Mouse (Mus musculus) embryonic facial prominence, embryonic 15.5 days (tissue): ENCODE measurements around the gene Mrps12. TPM values are rescaled to one million over a fixed set of nuclear protein-coding genes. Genes with fewer than 3 reads are reported as not detected.
A peak's percentile ranks its signal among the peaks of the same experiment; 100 is the strongest.

Experiments
- ATAC-seq: fragments of 200-750 bp; cut with Nextera tagmentation; 2 replicates; pipeline ENCODE4 v1.8.0; 2017; ENCODE audit warnings: low read depth, moderate TSS enrichment; ENCODE audit not compliant: insufficient number of reproducible peaks, low FRiP score, low TSS enrichment
- H3K27ac ChIP-seq: fragments of 300-500 bp; sonication (generic); replicated peaks from 2 replicates; pipeline ENCODE4 v1.5.1; 2015; ENCODE audit warnings: mild to moderate bottlenecking, inconsistent platforms
- H3K27me3 ChIP-seq: fragments of 300-500 bp; sonication (generic); 2 replicates; pipeline ENCODE4 v1.6.1; 2015; ENCODE audit warnings: inconsistent platforms
- H3K36me3 ChIP-seq: fragments of 300-500 bp; sonication (generic); 2 replicates; pipeline ENCODE4 v1.6.1; 2015; ENCODE audit warnings: mild to moderate bottlenecking, inconsistent platforms
- H3K4me1 ChIP-seq: fragments of 300-500 bp; sonication (generic); 2 replicates; pipeline ENCODE4 v1.6.1; 2015; ENCODE audit warnings: inconsistent platforms
- H3K4me2 ChIP-seq: fragments of 300-500 bp; sonication (generic); replicated peaks from 2 replicates; pipeline ENCODE4 v1.6.1; 2015; ENCODE audit warnings: mild to moderate bottlenecking, inconsistent platforms
- H3K4me3 ChIP-seq: fragments of 300-500 bp; sonication (generic); replicated peaks from 2 replicates; pipeline ENCODE4 v1.5.1; 2015; ENCODE audit warnings: mild to moderate bottlenecking, inconsistent platforms
- H3K9ac ChIP-seq: fragments of 300-500 bp; sonication (generic); 2 replicates; pipeline ENCODE4 v1.6.1; 2015; ENCODE audit warnings: inconsistent platforms
- H3K9me3 ChIP-seq: fragments of 300-500 bp; sonication (generic); replicated peaks from 2 replicates; pipeline ENCODE4 v1.6.1; 2016; ENCODE audit warnings: inconsistent platforms
- WGBS: fragments of 180-500 bp; shearing (Covaris S2); methylation state at CpG from one replicate; pipeline ENCODE4 v1.1.7; 2015; 5-methylcytosine and 5-hydroxymethylcytosine counted together
- polyA plus RNA-seq: library from polyadenylated mRNA; unstranded; fragments of >200 nt; fragmentation: Nextera tagmentation; extraction: Ambion mirVana; gene quantifications from 2 replicates; pipeline ENCODE4 v1.2.1, GENCODE M21; 2015

Mrps12 gene
- polyA plus RNA-seq, 1 experiment from 2014 or later = 124 TPM

DNA sequence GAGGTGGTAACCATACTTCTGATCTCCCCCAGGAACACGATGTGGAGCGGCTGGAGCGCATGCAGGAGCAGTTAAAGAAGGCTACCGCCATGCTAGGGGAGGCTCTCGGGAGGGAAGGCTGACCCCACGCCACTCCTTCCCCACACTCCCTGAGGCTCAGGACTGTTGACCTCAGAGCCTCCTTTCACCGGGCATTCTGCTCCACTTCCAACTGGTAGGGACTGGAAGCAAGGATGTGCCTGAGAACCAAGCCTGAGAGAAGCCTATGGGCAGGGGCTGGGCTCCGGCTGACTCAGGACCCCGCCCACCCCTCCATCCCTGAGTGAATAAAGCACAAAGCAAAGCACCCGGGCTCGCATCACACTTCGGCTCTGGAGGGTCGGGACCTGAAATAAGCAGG lies 17.0 kb upstream of the Mrps12 start:
- Histone ChIP-seq H3K4me1 (peaks cover 9% of the 10 kb centered on the region), H3K27me3 (peaks cover 10% of the 10 kb centered on the region), H3K9me3 (no peaks in the 10 kb centered on the region), H3K4me2 (no peak overlapping the region), H3K36me3 (peaks cover 50% of the 10 kb centered on the region), H3K4me3 (no peak overlapping the region), H3K27ac (no peak overlapping the region), H3K9ac (no peak overlapping the region)
- no peak for ATAC-seq
- 80% methylated on average over 13 of the region's 13 CpGs for WGBS

DNA sequence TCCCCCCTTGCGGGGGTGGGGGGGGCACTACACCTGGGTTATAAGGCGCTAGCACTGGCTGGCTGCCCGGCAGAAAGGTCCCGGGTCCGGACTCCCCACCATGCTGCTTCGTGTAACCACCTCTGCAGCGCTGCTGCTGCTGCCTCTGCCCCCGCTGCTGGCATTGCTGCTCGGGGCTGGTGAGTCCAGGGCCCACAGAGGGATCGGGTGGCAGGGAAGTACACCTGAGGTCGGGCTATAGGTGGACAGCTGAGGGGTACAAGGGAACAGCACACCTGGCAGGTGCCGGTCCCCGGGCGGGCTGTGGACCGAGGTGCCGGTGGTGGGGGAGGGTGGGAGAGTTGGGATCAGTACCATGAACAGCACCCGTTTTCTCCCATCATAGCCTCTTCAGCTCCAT lies 14.5 kb upstream of the Mrps12 start, which contains the start of gene Ccer2:
Ccer2 (plus strand) TSS at position 96 of the 400 bp plus-strand sequence.
- WGBS = 2% methylated on average over 17 of the region's 17 CpGs

DNA sequence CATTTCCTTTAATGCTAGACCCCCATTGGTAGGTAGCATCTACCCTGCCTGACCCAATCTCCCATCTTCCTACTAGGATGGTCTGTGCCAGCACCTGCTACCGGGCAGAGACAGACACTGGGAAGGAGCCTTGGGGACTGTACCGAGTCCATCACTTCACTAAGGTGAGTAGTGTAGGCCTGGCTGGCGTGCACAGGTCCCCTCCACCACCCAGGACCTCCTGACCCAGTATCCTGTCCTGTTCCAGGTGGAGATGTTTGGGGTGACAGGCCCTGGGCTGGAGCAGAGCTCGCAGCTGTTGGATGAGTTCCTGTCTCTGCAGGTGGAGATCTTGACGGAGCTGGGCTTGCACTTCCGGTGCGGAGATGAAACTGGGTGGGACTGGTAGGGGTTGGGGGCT lies 8.3 kb upstream of the Mrps12 start:
- no peak overlapping the region for H3K27ac ChIP-seq
- H3K4me1 ChIP-seq = peaks cover 5% of the 10 kb centered on the region; the same call in 1 of the 2 replicates
- no peak for ATAC-seq
- H3K9me3 ChIP-seq = no peaks in the 10 kb centered on the region
- H3K4me3 ChIP-seq = no peak overlapping the region
- H3K4me2 ChIP-seq = no peak overlapping the region
- peaks cover 27% of the 10 kb centered on the region for H3K36me3 ChIP-seq
- no peaks in the 10 kb centered on the region for H3K27me3 ChIP-seq
- no peak overlapping the region for H3K9ac ChIP-seq
- 92% methylated on average over 7 of the region's 7 CpGs for WGBS

More for the DNA sequence above, 14.5 kb upstream of the Mrps12 start, which contains the start of gene Ccer2:
- Histone ChIP-seq H3K9ac (no peak within 1 kb of the TSS), H3K4me1 (peaks cover 9% of the 10 kb centered on the region), H3K27ac (no peak within 1 kb of the TSS), H3K9me3 (no peaks in the 10 kb centered on the region), H3K36me3 (peaks cover 46% of the 10 kb centered on the region), H3K4me2 (peak within 1 kb of the TSS; percentile 32; the same call in 1 of the 2 replicates), H3K4me3 (no peak within 1 kb of the TSS), H3K27me3 (peaks cover 10% of the 10 kb centered on the region)
- peak; percentile 36; the same call in 1 of the 2 replicates for ATAC-seq

DNA sequence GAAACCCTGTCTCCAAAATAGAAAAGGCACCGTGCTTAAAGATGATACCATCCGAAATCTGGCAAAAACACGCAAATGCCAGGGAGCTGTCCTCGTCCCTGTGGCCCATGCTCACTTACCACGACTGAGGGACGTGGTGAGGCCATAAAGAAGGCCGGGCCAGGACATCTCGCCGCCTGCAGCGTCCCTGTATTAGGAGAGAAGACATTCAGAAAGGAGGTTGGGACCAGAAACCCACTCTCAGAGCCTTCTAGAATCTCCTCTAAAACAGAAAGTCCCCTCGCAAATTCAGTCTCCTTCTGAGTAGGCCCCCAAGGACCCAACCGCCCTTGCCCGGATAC lies 282 bp downstream of the Mrps12 start:
- H3K27me3 ChIP-seq = no peaks in the 10 kb centered on the region
- H3K4me3 ChIP-seq = peak overlapping the region; percentile 77
- H3K9ac ChIP-seq = peak overlapping the region; percentile 52
- peaks cover 51% of the 10 kb centered on the region for H3K36me3 ChIP-seq
- ATAC-seq = no peak
- H3K9me3 ChIP-seq = no peaks in the 10 kb centered on the region
- H3K27ac ChIP-seq = peak overlapping the region; percentile 81
- H3K4me2 ChIP-seq = peak overlapping the region; percentile 80
- peaks cover 14% of the 10 kb centered on the region for H3K4me1 ChIP-seq
- WGBS = under 1% methylated on average over 13 of the region's 13 CpGs

DNA sequence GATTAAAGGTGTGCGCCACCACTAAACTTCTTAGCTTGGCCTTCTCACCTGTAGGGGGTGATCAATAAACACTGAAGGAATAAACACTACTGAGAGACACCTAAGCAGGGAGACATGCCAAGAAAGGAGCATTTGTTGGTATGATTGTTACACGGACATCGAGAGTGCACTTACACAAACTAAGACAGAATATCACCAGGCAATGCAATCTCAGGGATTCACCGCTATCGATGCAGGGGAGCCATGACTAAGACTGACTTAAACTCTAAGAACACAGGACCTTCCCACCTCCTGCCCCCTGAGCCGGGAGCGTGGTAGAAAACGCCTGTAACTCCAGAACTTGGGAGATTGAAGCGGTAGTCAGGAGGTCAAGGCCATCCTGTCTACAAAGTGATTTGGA lies 671 bp downstream of the Mrps12 start:
- no peaks in the 10 kb centered on the region for H3K27me3 ChIP-seq
- H3K9ac ChIP-seq = peak overlapping the region; percentile 52
- H3K4me3 ChIP-seq = peak overlapping the region; percentile 77
- H3K36me3 ChIP-seq = peaks cover 51% of the 10 kb centered on the region
- 33% methylated on average over 9 of the region's 9 CpGs for WGBS
- no peaks in the 10 kb centered on the region for H3K9me3 ChIP-seq
- H3K27ac ChIP-seq = peak overlapping the region; percentile 81
- peaks cover 14% of the 10 kb centered on the region for H3K4me1 ChIP-seq
- ATAC-seq = no peak
- H3K4me2 ChIP-seq = peak overlapping the region; percentile 80

DNA sequence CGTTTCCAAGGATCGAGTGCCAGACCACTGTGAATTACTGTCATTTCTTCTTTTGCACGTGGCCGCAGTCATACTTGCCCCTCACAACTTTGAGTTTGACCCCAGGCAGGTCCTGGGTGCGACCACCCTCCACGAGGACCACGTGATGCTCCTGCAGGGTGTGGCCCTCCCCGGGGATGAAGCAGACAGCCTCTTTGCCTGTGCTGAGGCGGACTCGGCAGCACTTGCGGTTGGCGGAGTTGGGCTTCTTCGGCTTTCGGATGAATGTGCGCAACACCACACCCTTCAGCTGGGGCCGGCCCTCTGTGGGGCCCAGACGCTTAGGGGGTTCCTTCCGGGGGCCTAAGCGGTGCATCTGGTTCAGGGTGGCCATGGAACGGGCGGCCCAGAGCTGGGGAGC lies 1.8 kb downstream of the Mrps12 start:
- H3K4me1 ChIP-seq = peaks cover 14% of the 10 kb centered on the region
- 90% methylated on average over 21 of the region's 21 CpGs for WGBS
- no peak overlapping the region for H3K27ac ChIP-seq
- H3K27me3 ChIP-seq = no peaks in the 10 kb centered on the region
- H3K36me3 ChIP-seq = peaks cover 51% of the 10 kb centered on the region
- no peak for ATAC-seq
- no peaks in the 10 kb centered on the region for H3K9me3 ChIP-seq
- no peak overlapping the region for H3K4me3 ChIP-seq
- no peak overlapping the region for H3K9ac ChIP-seq
- no peak overlapping the region for H3K4me2 ChIP-seq

DNA sequence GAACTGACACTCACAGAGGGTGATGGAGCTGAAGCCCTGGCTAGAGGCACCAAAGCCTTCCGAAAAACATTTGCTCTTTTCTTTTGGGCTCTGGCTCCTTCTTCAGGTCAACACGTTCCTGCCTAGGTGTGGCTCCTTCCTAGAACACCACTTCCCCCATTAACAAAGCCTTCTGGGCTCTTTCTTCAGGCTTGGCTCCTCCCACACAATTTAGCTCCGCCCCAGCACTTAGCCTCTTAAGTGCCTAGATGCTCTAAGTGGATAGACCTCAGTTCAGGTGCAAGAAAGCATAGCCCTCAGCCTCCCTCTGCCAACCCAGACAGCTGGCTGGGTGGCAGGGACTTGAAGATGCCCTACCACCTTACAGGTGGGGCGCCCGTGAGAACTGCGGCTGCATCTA lies 5.9 kb downstream of the Mrps12 start:
- Histone ChIP-seq H3K4me2 (no peak overlapping the region), H3K27ac (no peak overlapping the region), H3K4me1 (peaks cover 13% of the 10 kb centered on the region), H3K36me3 (peaks cover 54% of the 10 kb centered on the region), H3K9me3 (no peaks in the 10 kb centered on the region; the same call in 1 of the 2 replicates), H3K9ac (no peak overlapping the region), H3K4me3 (no peak overlapping the region), H3K27me3 (no peaks in the 10 kb centered on the region)
- WGBS = 83% methylated on average over 6 of the region's 6 CpGs
- ATAC-seq = no peak

DNA sequence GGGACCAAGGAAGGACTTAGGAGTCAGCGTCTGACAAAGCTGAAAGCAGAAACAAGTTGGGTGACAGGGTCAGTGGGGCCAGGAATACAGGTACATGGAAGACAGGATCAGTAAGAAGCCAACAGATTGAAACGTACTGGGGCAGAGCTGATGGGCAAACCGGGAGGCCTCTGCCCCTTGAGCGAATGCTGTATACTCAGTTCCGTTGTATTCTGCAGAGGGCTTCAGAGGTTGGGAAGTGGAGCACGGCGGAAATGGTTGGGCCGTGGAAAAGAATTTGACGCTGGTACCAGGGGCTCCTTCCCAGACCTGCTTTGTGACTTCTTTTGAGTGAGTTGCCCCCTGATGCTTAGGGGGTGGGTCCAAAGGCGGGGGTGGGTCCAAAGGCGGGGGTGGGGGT lies 8.4 kb downstream of the Mrps12 start:
- H3K9ac ChIP-seq = no peak overlapping the region
- H3K27me3 ChIP-seq = no peaks in the 10 kb centered on the region
- WGBS = 10% methylated on average over 11 of the region's 11 CpGs
- peak overlapping the region; percentile 83 for H3K4me2 ChIP-seq
- H3K36me3 ChIP-seq = peaks cover 40% of the 10 kb centered on the region
- peak overlapping the region; percentile 48 for H3K4me3 ChIP-seq
- H3K4me1 ChIP-seq = peaks cover 12% of the 10 kb centered on the region
- ATAC-seq = no peak
- no peaks in the 10 kb centered on the region; the same call in 1 of the 2 replicates for H3K9me3 ChIP-seq
- no peak overlapping the region for H3K27ac ChIP-seq

DNA sequence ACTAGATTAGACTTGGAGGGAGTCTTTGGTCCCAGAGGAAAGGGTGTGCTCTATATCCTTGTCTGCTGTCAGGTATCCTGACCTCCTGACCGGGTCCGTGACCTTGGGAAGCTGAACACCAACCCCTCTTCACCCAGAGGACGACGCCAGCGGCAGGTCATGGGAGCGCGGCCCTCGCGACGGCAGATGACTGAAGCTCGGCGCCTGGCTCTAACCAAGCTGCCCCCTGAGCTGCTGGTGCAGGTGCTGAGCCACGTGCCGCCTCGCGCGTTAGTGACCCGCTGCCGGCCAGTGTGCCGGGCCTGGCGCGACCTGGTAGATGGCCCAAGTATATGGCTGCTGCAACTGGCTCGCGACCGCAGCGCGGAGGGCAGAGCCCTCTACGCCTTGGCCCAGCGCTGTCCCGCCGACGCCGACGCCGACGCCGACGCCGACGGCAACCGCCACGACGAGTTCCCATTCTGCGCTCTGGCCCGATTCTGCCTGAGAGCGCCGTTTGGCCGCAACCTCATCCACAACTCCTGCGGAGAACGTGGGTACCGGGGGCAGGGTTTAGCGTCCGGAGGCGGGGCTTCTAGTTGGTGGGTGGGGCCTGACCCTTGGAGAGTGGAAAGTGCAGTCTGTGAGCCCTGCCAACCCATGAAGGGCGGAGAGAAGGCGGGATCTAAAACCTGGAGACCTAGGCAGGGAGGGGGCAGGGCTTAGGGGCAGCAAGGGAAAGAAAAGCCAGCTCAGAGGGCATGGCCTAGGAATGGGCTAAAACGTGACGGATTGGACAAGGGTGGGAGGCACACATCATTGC lies 9.1 kb downstream of the Mrps12 start:
- Histone ChIP-seq H3K27me3 (no peaks in the 10 kb centered on the region), H3K4me3 (peak overlapping the region; percentile 48), H3K36me3 (peaks cover 33% of the 10 kb centered on the region), H3K9me3 (no peaks in the 10 kb centered on the region; the same call in 1 of the 2 replicates), H3K27ac (no peak overlapping the region), H3K9ac (peak overlapping the region; percentile 18; the same call in 1 of the 2 replicates), H3K4me2 (peak overlapping the region; percentile 83), H3K4me1 (peaks cover 12% of the 10 kb centered on the region)
- ATAC-seq = peak; percentile 79
- 3% methylated on average over 58 of the region's 58 CpGs for WGBS

DNA sequence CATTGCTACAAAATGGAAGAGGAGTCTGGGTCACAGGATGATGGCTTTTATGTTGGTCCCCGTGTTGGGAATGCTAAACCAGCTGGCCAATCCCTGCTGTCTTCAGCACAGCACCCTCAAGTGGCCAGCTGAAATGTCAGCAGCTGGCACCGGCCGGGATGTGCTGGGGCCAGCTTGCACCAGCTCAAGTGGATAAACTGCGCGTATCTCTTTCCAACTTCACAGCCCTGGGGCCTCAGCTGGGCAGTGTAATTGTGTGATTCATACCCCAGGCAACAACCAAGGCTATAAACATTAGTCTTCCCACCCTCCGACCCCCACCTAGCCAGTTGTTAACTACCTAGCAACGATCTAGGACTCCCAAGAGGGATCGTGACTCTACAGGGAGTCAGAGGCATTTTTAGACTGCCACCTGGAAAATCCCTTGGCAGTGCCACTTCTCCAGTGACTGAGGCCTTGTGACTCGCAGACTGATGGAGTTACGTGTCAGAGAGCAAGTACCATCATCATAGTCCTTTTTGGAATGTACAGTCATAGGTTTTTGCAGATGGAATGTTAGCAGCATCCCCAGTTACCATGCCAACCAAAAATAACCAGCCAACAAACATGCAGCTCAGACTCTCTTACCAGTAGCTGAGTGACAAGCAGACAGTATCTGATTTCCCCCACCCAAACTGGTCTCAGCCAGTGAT lies 13.8 kb downstream of the Mrps12 start:
- Histone ChIP-seq H3K4me3 (no peak overlapping the region), H3K9me3 (no peaks in the 10 kb centered on the region; the same call in 1 of the 2 replicates), H3K9ac (no peak overlapping the region), H3K36me3 (peaks cover 14% of the 10 kb centered on the region), H3K4me1 (peaks cover 7% of the 10 kb centered on the region), H3K27me3 (no peaks in the 10 kb centered on the region), H3K27ac (no peak overlapping the region), H3K4me2 (no peak overlapping the region)
- WGBS = 57% methylated on average over 10 of the region's 10 CpGs
- ATAC-seq = no peak

DNA sequence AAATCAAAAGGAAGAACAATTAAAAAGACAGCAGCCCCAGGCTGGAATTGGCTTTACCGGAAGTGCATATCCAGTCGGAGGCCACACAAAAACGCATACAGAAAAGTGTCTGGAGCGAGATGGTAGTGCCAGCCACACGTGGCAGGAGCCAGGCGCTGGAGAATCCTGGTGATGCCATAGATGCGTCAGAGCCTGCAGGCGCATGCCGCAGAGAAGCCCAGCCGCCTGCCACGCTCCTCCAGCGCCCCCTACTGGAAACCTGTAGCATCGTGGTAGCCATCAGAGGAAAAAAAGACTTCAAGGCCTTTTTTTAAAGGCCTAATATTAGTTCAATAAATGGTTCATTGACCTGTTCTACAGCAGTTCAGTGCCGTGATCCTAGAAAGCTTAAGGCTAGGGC lies 15.0 kb downstream of the Mrps12 start:
- Histone ChIP-seq H3K9ac (no peak overlapping the region), H3K4me3 (0 out of 2 replicates have a peak overlapping the region, but pooled peaks have one; percentile 6), H3K27ac (no peak overlapping the region), H3K27me3 (no peaks in the 10 kb centered on the region), H3K4me1 (no peaks in the 10 kb centered on the region), H3K9me3 (no peaks in the 10 kb centered on the region; the same call in 1 of the 2 replicates), H3K36me3 (peaks cover 14% of the 10 kb centered on the region), H3K4me2 (no peak overlapping the region)
- no peak for ATAC-seq
- 7% methylated on average over 14 of the region's 14 CpGs for WGBS
